Mouse (Mus musculus) G1E-ER4 (cell line): ENCODE data around the gene Cops7a. TPM values are rescaled to one million over a fixed set of nuclear protein-coding genes. Genes with fewer than 3 reads are reported as not detected.

Source experiments
- GATA1 ChIP-seq: IDR thresholded peaks from one replicate; pipeline ENCODE4 v1.8.0; 2012; ENCODE audit warnings: low read length, inconsistent platforms
- polyA plus RNA-seq: library from polyadenylated mRNA; stranded (reverse); fragments of >175 nt; gene quantifications from 2 replicates; pipeline ENCODE4 v1.2.3, GENCODE M21; 2012

Cops7a gene
- polyA plus RNA-seq, 1 experiment = 93.0 TPM

GRCm38 (mm10) chr6:124966466-124967118, 1.3 kb upstream of the Cops7a start:
- no peak for TF ChIP-seq GATA1

GRCm38 (mm10) chr6:124965747-124966146, 409 bp upstream of the Cops7a start:
- no peak for TF ChIP-seq GATA1

- TF ChIP-seq GATA1 = no peak
Observed at GRCm38 (mm10) chr6:124964638-124965037, 700 bp downstream of the Cops7a start.

GRCm38 (mm10) chr6:124961021-124961420, 4.3 kb downstream of the Cops7a start:
- TF ChIP-seq GATA1 = no peak

GRCm38 (mm10) chr6:124959960-124960359, 5.4 kb downstream of the Cops7a start:
- TF ChIP-seq GATA1 = no peak

GRCm38 (mm10) chr6:124958127-124958526, 7.2 kb downstream of the Cops7a start:
- no peak for TF ChIP-seq GATA1

GRCm38 (mm10) chr6:124955212-124955611, 10.1 kb downstream of the Cops7a start:
- no peak for TF ChIP-seq GATA1

GRCm38 (mm10) chr6:124953991-124954715, 11.2 kb downstream of the Cops7a start:
- TF ChIP-seq GATA1 = no peak

- no peak for TF ChIP-seq GATA1
Observed at GRCm38 (mm10) chr6:124943526-124943925, 21.8 kb downstream of the Cops7a start.

- no peak for TF ChIP-seq GATA1
Observed at GRCm38 (mm10) chr6:124941679-124942078, 23.7 kb downstream of the Cops7a start.

- no peak for TF ChIP-seq GATA1
Observed at GRCm38 (mm10) chr6:124938554-124938953, 26.8 kb downstream of the Cops7a start.

- no peak for TF ChIP-seq GATA1
Observed at GRCm38 (mm10) chr6:124937493-124937892, 27.8 kb downstream of the Cops7a start.

GRCm38 (mm10) chr6:124936681-124937080, 28.7 kb downstream of the Cops7a start:
- no peak for TF ChIP-seq GATA1

GRCm38 (mm10) chr6:124934670-124935069, 30.7 kb downstream of the Cops7a start:
- no peak for TF ChIP-seq GATA1

- no peak for TF ChIP-seq GATA1
Observed at GRCm38 (mm10) chr6:124933127-124933526, 32.2 kb downstream of the Cops7a start.

- TF ChIP-seq GATA1 = no peak
Observed at GRCm38 (mm10) chr6:124932314-124932695, 33.0 kb downstream of the Cops7a start.
